Mouse (Mus musculus) olfactory bulb, adult 2 months (tissue): ENCODE data around the gene Tubg1.
A peak's percentile ranks its signal among the peaks of the same experiment; 100 is the strongest.

Experiments
- CTCF ChIP-seq: fragments of 200-500 bp; IDR thresholded peaks from 2 replicates; pipeline ENCODE4 v1.5.1; 2012; ENCODE audit warnings: low read depth, mild to moderate bottlenecking, low read length, moderate library complexity; ENCODE audit not compliant: insufficient read depth
- POLR2A ChIP-seq: fragments of 200-500 bp; IDR thresholded peaks from 2 replicates; pipeline ENCODE4 v1.6.1; 2012; ENCODE audit warnings: mild to moderate bottlenecking, low read depth, low read length, moderate library complexity; ENCODE audit not compliant: insufficient read depth

DNA sequence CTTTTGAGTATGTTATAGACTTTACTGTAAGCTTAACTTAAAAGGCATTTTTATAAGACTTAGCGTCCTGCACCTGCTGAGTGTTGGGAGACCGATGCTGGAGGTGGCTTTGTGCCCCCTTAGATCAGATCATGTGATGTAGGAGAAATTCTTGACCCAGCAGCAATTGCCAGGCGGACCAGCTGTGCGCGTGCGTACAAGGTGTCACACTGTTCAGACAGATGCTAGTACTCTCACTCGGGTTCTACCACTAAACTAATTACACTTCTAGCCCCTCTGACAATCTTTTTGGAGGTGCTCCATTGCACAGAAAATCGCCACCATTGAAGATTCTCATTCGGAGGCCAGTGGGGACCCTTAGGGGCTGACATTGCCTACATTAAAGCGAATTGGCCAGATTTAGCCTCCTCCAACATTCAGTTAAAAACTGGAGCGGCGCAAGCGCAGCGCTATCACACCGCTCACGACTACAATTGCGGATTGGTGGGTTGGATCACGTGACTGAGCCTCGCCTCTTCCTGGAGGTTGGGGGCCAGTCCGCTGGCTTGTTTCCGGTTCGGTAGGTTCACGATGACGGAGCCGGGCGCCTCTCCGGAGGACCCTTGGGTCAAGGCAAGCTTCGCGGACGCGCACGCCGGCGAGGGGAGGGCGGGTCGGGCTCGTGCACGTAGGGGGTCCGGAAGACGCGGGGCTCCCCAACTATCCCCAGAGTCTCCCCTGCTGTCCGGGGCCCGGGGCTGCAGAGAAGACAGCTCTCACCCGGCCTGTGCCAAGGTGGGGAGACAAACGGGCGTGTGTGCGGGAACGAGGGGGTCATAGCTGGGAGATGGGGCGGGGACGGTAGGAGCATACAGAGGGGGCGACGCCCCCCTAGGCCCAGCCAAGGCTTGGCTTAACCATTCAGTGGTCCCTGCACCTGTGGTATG is 32.7 kb upstream of the Tubg1 start, which contains the start of gene Mlx:
- TF ChIP-seq CTCF = no peak
- TF ChIP-seq POLR2A = peak; percentile 48; the same call in 1 of the 2 replicates
